Mouse (Mus musculus) heart, embryonic 13.5 days (tissue): ENCODE results near the gene Col4a2. TPM values are rescaled to one million over a fixed set of nuclear protein-coding genes. Genes with fewer than 3 reads are reported as not detected.

Experiments used
- ATAC-seq: fragments of 200-750 bp; cut with Nextera tagmentation; 2 replicates; pipeline ENCODE4 v1.8.0; 2017; ENCODE audit warnings: moderate TSS enrichment; ENCODE audit not compliant: insufficient number of reproducible peaks, low FRiP score, low TSS enrichment; ENCODE audit errors: extremely low read depth
- H3K27ac ChIP-seq: fragments of 300-500 bp; sonication (generic); replicated peaks from 2 replicates; pipeline ENCODE4 v1.5.1; 2015; ENCODE audit warnings: moderate library complexity, mild to moderate bottlenecking, inconsistent platforms
- H3K27me3 ChIP-seq: fragments of 300-500 bp; sonication (generic); replicated peaks from 2 replicates; pipeline ENCODE4 v1.6.1; 2015; ENCODE audit warnings: mild to moderate bottlenecking, inconsistent platforms
- H3K36me3 ChIP-seq: fragments of 300-500 bp; sonication (generic); 2 replicates; pipeline ENCODE4 v1.6.1; 2015; ENCODE audit warnings: mild to moderate bottlenecking, inconsistent platforms
- H3K4me1 ChIP-seq: fragments of 300-500 bp; sonication (generic); 2 replicates; pipeline ENCODE4 v1.6.1; 2015; ENCODE audit warnings: inconsistent platforms
- H3K4me2 ChIP-seq: fragments of 300-500 bp; sonication (generic); 2 replicates; pipeline ENCODE4 v1.6.1; 2015; ENCODE audit warnings: inconsistent platforms, mild to moderate bottlenecking, moderate library complexity
- H3K4me3 ChIP-seq: fragments of 300-500 bp; sonication (generic); 2 replicates; pipeline ENCODE4 v1.5.1; 2015; ENCODE audit warnings: moderate library complexity, mild to moderate bottlenecking, inconsistent platforms
- H3K9ac ChIP-seq: fragments of 300-500 bp; sonication (generic); 2 replicates; pipeline ENCODE4 v1.6.1; 2015; ENCODE audit warnings: inconsistent platforms, mild to moderate bottlenecking, moderate library complexity
- H3K9me3 ChIP-seq: fragments of 300-500 bp; sonication (generic); 2 replicates; pipeline ENCODE4 v1.6.1; 2016; ENCODE audit warnings: inconsistent platforms
- WGBS: fragments of 180-500 bp; shearing (Covaris S2); methylation state at CpG from one replicate; pipeline ENCODE4 v1.1.7; 2015; ENCODE audit warnings: mixed read lengths; 5-methylcytosine and 5-hydroxymethylcytosine counted together
- polyA plus RNA-seq: library from polyadenylated mRNA; unstranded; fragments of >200 nt; fragmentation: Nextera tagmentation; extraction: Ambion mirVana; gene quantifications from 2 replicates; pipeline ENCODE4 v1.2.1, GENCODE M21; 2015

Gene Col4a2
- polyA plus RNA-seq, 1 experiment from 2014 or later = 71.5 TPM

DNA sequence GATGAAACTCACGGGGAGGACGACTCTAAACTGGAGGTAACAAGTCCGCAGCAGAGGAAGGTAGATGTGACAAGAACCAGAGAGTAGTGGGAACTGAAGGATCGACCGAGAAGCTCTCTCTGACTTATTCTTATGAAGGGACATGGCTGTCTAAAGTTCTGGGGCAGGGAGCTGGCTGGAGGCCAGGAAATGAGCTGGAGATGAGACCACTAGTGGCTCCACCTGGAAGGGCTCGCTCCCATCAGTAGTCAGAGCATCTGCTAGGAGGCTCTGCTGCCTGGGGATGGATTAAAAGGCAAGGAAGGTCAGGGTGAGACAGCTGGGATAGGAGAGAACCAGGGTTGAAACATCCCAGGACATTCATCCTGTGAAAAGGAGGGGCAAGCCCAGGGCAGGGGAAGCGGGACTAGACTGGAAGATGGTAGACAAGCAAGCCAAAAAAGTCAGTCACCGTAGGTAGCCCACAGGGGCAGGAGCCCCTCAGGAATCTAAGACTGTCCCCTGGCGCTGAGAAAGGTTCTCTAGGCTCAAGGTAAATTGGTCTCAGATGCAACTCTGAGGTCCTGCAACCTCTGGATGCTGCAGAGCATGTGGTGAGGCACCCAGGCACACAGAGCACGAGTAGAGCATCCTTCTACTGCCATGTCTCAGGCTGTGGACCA lies 16.2 kb upstream of the Col4a2 start:
- no peak for ATAC-seq
- no peaks in the 10 kb centered on the region for H3K9me3 ChIP-seq
- WGBS = 75% methylated on average over 10 of the region's 10 CpGs
- peak overlapping the region; percentile 24; the same call in 1 of the 2 replicates for H3K9ac ChIP-seq
- peak overlapping the region; percentile 64 for H3K27ac ChIP-seq
- H3K4me2 ChIP-seq = no peak overlapping the region
- H3K4me1 ChIP-seq = peaks cover 69% of the 10 kb centered on the region
- H3K27me3 ChIP-seq = no peaks in the 10 kb centered on the region
- H3K36me3 ChIP-seq = peaks cover 8% of the 10 kb centered on the region; the same call in 1 of the 2 replicates
- no peak overlapping the region for H3K4me3 ChIP-seq

DNA sequence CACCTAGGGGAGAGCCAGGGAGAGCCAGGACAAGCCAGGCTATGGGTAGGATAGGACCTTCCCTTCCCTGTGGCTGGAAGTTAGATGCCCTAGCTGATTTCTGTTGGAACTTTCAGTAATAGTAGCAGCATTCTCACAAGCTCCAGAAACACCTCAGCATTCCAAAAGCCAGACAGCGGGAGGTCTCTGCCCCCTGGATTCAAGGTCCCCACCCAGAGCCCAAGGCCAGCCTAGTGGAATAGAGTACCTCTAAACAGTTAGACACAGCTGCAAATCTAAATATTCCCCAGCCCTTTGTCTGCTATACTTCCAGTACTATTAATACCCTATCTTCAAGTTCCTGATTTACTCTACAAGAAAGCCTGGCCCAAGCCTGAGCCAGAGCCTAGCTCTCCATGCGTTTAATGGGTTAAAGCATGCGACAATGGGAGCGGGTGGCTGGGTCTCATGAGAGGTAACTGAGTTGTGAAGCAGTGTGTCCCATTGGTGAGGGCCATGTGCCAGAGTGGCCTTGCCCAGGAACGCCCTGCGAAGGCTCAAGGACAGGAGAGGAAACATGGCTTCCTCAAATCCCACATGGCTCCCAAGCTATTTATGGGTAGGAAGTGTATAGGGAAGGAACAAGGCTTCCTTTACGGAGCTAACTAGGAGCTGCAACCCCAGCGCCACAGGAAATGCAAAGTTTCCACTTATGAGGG lies 15.3 kb upstream of the Col4a2 start:
- WGBS = 53% methylated on average over 8 of the region's 8 CpGs
- no peak for ATAC-seq
- H3K4me1 ChIP-seq = peaks cover 69% of the 10 kb centered on the region

DNA sequence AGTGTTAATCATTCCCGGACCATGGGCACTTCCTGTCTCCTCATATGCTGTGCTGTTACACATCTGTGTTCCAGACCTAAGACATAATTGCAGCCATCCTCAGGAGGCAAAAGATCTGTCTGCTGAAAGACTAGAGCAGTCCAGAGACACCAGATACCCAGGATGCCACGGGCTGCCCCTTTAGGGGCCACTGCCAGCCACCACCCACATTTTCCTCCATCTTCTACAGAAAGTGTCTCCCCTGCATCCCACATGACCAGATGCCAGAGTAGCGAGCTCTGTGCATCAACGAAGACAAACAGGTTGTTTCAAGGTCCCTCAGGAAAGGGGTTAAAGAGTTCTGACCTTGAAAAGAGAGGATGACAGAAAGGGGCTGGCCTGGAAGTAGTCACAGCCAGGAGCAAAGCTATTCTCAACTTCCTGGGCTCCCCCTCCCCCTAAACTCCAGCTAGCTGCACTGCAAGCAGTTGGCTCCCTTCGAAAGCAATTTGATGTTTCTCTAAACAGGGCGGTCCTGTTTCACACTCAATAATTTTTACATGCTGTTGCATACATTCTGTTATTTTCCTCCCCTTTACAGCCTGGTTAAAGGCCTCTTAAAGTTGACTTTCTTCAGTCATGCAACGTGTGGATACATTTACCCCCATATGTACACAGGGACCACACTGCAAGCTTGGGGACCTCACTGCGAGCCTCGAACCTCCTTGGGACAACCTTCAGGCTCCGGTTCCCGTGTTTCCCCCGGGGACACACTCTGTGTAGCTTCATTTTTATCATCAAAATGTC lies 13.9 kb upstream of the Col4a2 start:
- Histone ChIP-seq H3K4me2 (no peak overlapping the region), H3K36me3 (peaks cover 7% of the 10 kb centered on the region; the same call in 1 of the 2 replicates), H3K9me3 (no peaks in the 10 kb centered on the region), H3K27ac (peak overlapping the region; percentile 64), H3K27me3 (no peaks in the 10 kb centered on the region), H3K4me1 (peaks cover 66% of the 10 kb centered on the region), H3K9ac (peak overlapping the region; percentile 6), H3K4me3 (no peak overlapping the region)
- WGBS = 44% methylated on average over 12 of the region's 12 CpGs
- ATAC-seq = no peak

More for the DNA sequence above, 15.3 kb upstream of the Col4a2 start:
- H3K27ac ChIP-seq = peak overlapping the region; percentile 64
- H3K9me3 ChIP-seq = no peaks in the 10 kb centered on the region
- H3K36me3 ChIP-seq = peaks cover 12% of the 10 kb centered on the region; the same call in 1 of the 2 replicates
- 0 out of 2 replicates have a peak overlapping the region, but pooled peaks have one; percentile 2 for H3K4me2 ChIP-seq
- peak overlapping the region; percentile 25; the same call in 1 of the 2 replicates for H3K9ac ChIP-seq
- no peak overlapping the region for H3K4me3 ChIP-seq
- no peaks in the 10 kb centered on the region for H3K27me3 ChIP-seq

DNA sequence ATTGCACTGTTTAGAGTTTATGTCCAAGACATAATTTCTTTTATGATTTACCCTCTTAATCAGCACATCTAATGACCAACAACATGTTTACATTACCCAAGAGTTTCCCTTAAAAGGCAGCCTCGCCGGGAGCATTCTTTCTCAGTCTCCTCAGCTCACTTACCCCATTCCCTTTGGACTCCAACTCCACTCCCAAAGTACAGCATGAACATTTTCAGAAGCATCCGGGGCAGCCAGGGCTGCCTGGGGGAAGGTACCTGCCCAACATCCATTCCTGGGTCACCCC lies 13.3 kb upstream of the Col4a2 start:
- no peaks in the 10 kb centered on the region for H3K9me3 ChIP-seq
- ATAC-seq = no peak
- no peak overlapping the region for H3K4me2 ChIP-seq
- WGBS = 73% methylated on average over 3 of the region's 3 CpGs
- H3K36me3 ChIP-seq = peaks cover 7% of the 10 kb centered on the region; the same call in 1 of the 2 replicates
- H3K9ac ChIP-seq = no peak overlapping the region
- H3K27me3 ChIP-seq = no peaks in the 10 kb centered on the region
- H3K4me1 ChIP-seq = peaks cover 61% of the 10 kb centered on the region
- H3K27ac ChIP-seq = peak overlapping the region; percentile 64; the same call in 1 of the 2 replicates
- no peak overlapping the region for H3K4me3 ChIP-seq

DNA sequence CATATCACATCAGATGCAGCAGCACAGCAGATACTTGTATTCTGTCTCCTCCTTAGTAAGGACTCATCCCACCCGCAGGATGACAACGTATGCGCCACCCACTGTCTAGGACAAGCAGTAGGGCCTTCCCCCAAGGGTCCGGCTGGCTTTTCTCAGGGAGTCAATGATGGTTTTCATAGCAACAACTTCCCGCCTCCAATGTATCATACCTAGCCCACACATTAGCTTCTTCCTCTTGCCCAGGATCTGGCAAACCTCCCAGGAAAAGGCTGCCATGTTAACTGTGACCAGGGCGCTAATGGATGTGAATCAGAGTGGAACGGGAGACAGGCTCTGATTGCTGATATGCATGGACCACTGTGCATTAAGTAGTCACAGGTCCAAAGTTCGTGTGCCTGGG lies 12.2 kb upstream of the Col4a2 start:
- Histone ChIP-seq H3K27ac (no peak overlapping the region), H3K9me3 (no peaks in the 10 kb centered on the region), H3K9ac (no peak overlapping the region), H3K4me2 (no peak overlapping the region), H3K4me1 (peaks cover 65% of the 10 kb centered on the region), H3K36me3 (peaks cover 7% of the 10 kb centered on the region; the same call in 1 of the 2 replicates), H3K27me3 (no peaks in the 10 kb centered on the region), H3K4me3 (no peak overlapping the region)
- 69% methylated on average over 8 of the region's 8 CpGs for WGBS
- no peak for ATAC-seq

DNA sequence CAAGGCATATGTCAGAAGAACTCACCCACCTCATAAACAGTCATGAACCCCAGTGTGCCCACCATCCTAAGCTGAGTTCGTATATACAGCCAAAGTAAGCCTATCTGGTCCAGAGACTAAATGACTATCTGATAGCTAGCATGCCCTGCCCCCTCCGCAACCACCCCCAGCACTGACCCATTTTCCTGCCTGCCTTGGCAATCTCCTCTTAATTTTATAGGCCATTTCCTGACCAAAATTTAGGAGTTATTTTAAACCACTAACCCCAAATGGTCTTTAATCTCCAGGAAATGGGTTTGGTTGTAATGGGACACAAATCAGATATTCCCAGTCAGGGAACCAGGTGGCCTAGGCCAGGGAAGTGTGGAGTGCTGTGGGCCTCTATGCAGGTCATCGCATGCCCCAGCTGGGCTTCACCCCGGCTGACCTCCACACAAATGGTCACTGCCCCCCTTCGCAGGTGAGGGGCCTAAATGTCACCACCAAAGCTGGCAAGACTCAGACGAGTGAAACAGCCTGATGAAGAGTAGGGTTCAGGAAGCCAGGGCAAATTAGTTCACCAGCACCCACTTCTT lies 8.5 kb upstream of the Col4a2 start:
- ATAC-seq = no peak
- Histone ChIP-seq H3K9ac (no peak overlapping the region), H3K9me3 (no peaks in the 10 kb centered on the region), H3K4me3 (no peak overlapping the region), H3K27me3 (no peaks in the 10 kb centered on the region), H3K36me3 (peaks cover 29% of the 10 kb centered on the region), H3K27ac (no peak overlapping the region), H3K4me2 (no peak overlapping the region), H3K4me1 (peaks cover 47% of the 10 kb centered on the region)
- 74% methylated on average over 6 of the region's 6 CpGs for WGBS

DNA sequence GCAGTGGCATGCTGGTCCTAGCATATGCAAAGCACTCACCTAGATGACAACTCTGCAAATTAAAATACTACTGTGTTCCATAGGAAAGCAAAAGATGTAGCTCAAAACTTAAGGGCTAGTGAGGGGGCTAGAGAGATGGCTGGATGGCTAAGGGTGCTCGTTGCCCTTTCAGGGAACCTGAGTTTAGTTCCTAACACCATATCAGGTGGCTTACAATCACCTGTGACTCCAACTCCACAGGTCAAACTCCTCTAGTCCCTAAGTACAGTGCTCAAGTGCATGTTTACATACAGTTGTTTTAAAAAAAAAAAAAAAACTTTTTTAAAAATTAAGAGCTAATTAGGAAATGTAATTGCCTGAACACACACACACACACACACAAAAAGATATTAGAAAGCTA lies 7.1 kb upstream of the Col4a2 start:
- 69% methylated on average over 1 of the region's 1 CpGs for WGBS

DNA sequence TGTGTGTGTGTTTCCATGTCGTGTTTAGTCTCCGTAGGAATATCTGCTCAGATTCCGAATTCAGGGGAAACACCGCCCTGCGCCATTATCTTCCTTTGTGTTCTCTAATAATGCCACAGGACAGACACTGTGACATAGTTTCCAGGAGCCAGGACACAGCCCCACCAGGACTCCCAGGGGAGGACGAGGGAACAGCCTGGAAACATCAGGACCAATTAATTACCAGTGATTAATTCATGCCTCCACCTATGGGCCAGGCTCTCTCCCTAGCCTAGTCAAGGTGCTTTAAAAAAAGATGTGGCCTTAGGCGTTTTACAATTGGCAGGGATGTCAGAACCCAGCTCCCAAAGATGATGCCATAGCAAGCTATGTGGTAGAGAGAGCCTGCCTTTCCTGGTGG lies 5.2 kb upstream of the Col4a2 start:
- no peak overlapping the region for H3K4me3 ChIP-seq
- H3K36me3 ChIP-seq = peaks cover 22% of the 10 kb centered on the region
- H3K9me3 ChIP-seq = no peaks in the 10 kb centered on the region
- WGBS = 64% methylated on average over 7 of the region's 7 CpGs
- H3K9ac ChIP-seq = no peak overlapping the region
- H3K27ac ChIP-seq = no peak overlapping the region
- H3K4me1 ChIP-seq = peaks cover 52% of the 10 kb centered on the region
- no peaks in the 10 kb centered on the region for H3K27me3 ChIP-seq
- H3K4me2 ChIP-seq = no peak overlapping the region
- no peak for ATAC-seq

More for the DNA sequence above, 7.1 kb upstream of the Col4a2 start:
- Histone ChIP-seq H3K4me3 (no peak overlapping the region), H3K9ac (no peak overlapping the region), H3K27ac (no peak overlapping the region), H3K4me1 (peaks cover 47% of the 10 kb centered on the region), H3K9me3 (no peaks in the 10 kb centered on the region), H3K27me3 (no peaks in the 10 kb centered on the region), H3K4me2 (no peak overlapping the region), H3K36me3 (peaks cover 26% of the 10 kb centered on the region)
- ATAC-seq = no peak

DNA sequence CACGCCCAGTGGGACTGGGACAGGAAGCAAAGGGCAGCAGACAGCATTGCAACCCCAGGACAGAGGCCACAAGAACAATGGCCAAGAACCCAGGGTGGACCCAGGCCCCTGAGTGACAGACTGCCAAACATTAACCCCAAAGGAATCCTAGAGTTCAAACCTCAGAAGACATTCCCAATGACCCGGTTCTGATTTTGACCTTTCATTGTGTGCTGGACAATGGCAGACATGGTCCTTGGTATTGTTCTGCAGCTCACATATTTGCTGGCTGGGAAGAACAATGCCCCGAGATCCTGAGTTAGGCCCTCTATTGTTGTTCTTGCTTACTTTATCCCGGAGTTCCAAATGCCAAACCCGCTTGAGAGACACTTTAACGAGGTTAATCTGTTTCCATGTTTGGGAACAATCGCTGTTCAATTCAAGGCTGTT lies 4.0 kb upstream of the Col4a2 start:
- peak overlapping the region; percentile 22; the same call in 1 of the 2 replicates for H3K27ac ChIP-seq
- no peaks in the 10 kb centered on the region for H3K27me3 ChIP-seq
- H3K4me2 ChIP-seq = peak overlapping the region; percentile 91
- H3K9me3 ChIP-seq = no peaks in the 10 kb centered on the region
- ATAC-seq = no peak
- peaks cover 56% of the 10 kb centered on the region for H3K4me1 ChIP-seq
- 57% methylated on average over 7 of the region's 7 CpGs for WGBS
- peak overlapping the region; percentile 84; the same call in 1 of the 2 replicates for H3K4me3 ChIP-seq
- H3K36me3 ChIP-seq = peaks cover 22% of the 10 kb centered on the region
- H3K9ac ChIP-seq = peak overlapping the region; percentile 28; the same call in 1 of the 2 replicates

DNA sequence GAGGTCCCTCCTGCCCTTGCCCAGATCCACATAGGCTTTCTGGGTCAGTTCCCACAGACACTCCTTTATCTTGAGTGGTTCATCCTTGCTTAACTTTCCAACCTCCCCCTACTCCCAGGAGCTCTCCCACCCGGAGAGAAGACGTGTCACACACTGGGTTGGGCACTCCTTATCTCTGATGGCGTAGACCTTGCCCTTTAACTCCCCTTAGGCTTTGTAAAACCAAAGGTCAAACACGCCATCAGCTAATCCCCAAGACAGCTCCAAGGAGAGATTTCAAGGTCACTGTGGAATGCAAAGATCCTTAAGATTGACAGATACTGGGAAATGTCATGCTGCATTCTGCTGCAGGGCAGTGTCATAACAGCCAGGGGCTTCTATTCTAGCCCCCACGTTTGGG lies 3.4 kb upstream of the Col4a2 start:
- Histone ChIP-seq H3K9ac (peak overlapping the region; percentile 98), H3K4me2 (peak overlapping the region; percentile 91), H3K27ac (peak overlapping the region; percentile 22), H3K4me3 (peak overlapping the region; percentile 84), H3K27me3 (no peaks in the 10 kb centered on the region), H3K4me1 (peaks cover 63% of the 10 kb centered on the region), H3K9me3 (no peaks in the 10 kb centered on the region), H3K36me3 (peaks cover 22% of the 10 kb centered on the region)
- no peak for ATAC-seq
- 26% methylated on average over 5 of the region's 5 CpGs for WGBS

DNA sequence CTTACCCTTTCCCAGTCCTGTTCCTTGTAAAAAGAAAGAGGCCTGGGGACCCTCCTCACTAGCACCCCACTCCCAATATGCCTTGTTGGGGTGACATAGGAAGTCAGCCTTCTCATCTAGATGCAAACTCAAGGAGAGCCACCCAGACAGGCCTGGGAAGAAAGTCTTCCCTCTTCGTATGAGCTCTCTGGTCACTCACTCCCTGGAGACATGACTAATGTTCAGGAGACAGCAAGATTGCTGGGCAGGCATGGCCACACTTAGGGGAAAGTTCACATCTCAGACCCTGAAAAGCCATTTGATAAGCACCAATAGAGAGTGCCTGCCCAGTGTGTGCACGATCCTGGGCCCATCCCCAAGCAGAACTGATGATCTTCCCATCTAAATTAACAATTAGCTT lies 2.6 kb upstream of the Col4a2 start:
- Histone ChIP-seq H3K36me3 (peaks cover 22% of the 10 kb centered on the region), H3K9ac (peak overlapping the region; percentile 98), H3K4me2 (peak overlapping the region; percentile 91), H3K4me3 (peak overlapping the region; percentile 84), H3K27me3 (no peaks in the 10 kb centered on the region), H3K27ac (peak overlapping the region; percentile 22; the same call in 1 of the 2 replicates), H3K9me3 (no peaks in the 10 kb centered on the region), H3K4me1 (peaks cover 62% of the 10 kb centered on the region)
- ATAC-seq = no peak
- 55% methylated on average over 2 of the region's 2 CpGs for WGBS
